Mouse (Mus musculus): Measurements from ENCODE around the gene Zic4.

DNA sequence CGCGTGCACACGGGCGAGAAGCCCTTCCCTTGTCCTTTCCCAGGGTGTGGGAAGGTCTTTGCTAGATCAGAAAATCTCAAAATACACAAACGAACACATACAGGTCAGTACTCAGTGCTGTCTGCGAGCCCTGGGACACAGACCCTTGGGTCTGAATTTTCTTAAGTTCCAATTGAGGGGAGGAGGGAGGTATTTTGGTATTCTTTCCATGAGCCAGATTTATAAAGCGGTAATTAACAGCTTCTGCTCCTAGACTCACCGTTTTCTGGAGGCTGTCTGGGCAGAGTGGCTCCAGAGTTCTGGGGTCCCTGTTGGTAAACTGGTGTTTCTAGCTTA lies 17.1 kb downstream of the Zic4 start:
- TF ChIP-seq POLR2A (IDR thresholded peaks at IDR 0.05; ENCODE audit: low read depth, low read length) (no peak), CTCF (IDR thresholded peaks at IDR 0.05; ENCODE audit: borderline replicate concordance, insufficient read depth, low read length) (no peak)

All from embryonic fibroblast, embryonic 13.5 days (primary cell).